Mouse (Mus musculus) adrenal gland, postnatal 36 days (tissue): ENCODE measurements around the gene Esp8. TPM values are rescaled to one million over a fixed set of nuclear protein-coding genes. Genes with fewer than 3 reads are reported as not detected.
"Not testable (repeated sequence)": the region's sequence is repeated elsewhere in the genome, so short reads cannot be mapped to it uniquely, and the experiment has no call there.

Source experiments
- DNase-seq, 2 experiments: peaks; one replicate each; pipeline ENCODE4 v3.0.0; 2021; ENCODE audit warnings: mixed read lengths in 1 of 2
- long read RNA-seq, 2 experiments: library from polyadenylated mRNA; stranded (forward); transcript quantifications; one replicate each; pipeline ENCODE4 v2.0.0; 2021; ENCODE audit warnings: borderline sequencing depth in 2 of 2
- total RNA-seq, 2 experiments: library from RNA; stranded (reverse); gene quantifications; 2 replicates each; pipeline ENCODE4 v1.2.3; 2021

The Esp8 gene
- total RNA-seq, result not detected
- long read RNA-seq, experiment 1, result 0 reads
- long read RNA-seq, experiment 2, result 0 reads

GRCm38 (mm10) chr17:40519818-40520217 lies at the start of gene Esp8:
Esp8 (plus strand) TSS chr17:40520022.
- no peak for DNase-seq

GRCm38 (mm10) chr17:40483566-40483965 lies 36.3 kb upstream of the Esp8 start:
- DNase-seq, result not testable (repeated sequence)

- not testable (repeated sequence) for DNase-seq
Observed at GRCm38 (mm10) chr17:40495468-40496185, 24.2 kb upstream of the Esp8 start.

- DNase-seq, result no peak
Observed at GRCm38 (mm10) chr17:40529813-40530212, 10.0 kb downstream of the Esp8 start.

GRCm38 (mm10) chr17:40531147-40531546 lies 11.3 kb downstream of the Esp8 start:
- no peak for DNase-seq

- DNase-seq, result not testable (repeated sequence)
Observed at GRCm38 (mm10) chr17:40547005-40547404, 27.2 kb downstream of the Esp8 start.

- no peak for DNase-seq
Observed at GRCm38 (mm10) chr17:40553470-40553869, 33.6 kb downstream of the Esp8 start.

- DNase-seq, result no peak
Observed at GRCm38 (mm10) chr17:40561207-40561606, 41.4 kb downstream of the Esp8 start, which contains the start of gene Esp6. Esp6 (plus strand) TSS chr17:40561507.

Other genes starting within 250 kb of the Esp8 start
- gene Crisp1, start 200.8 kb upstream of the Esp8 start, total RNA-seq, result not detected
- not detected for gene Esp6, start 41.5 kb downstream of the Esp8 start, total RNA-seq
- gene Esp4, start 78.6 kb downstream of the Esp8 start, total RNA-seq, result not detected
- gene Esp3, start 112.1 kb downstream of the Esp8 start, total RNA-seq, result not detected
- not detected for gene Esp1, start 207.1 kb downstream of the Esp8 start, total RNA-seq